Mouse (Mus musculus) adrenal gland, postnatal 14 days (tissue): ENCODE results near the gene Gja1. TPM values are rescaled to one million over a fixed set of nuclear protein-coding genes. Genes with fewer than 3 reads are reported as not detected.
"Not testable (repeated sequence)": the region's sequence is repeated elsewhere in the genome, so short reads cannot be mapped to it uniquely, and the experiment has no call there.

ENCODE experiments used
- DNase-seq: peaks from one replicate; pipeline ENCODE4 v3.0.0; 2021; ENCODE audit warnings: mixed read lengths
- long read RNA-seq, 2 experiments: library from polyadenylated mRNA; stranded (forward); transcript quantifications; one replicate each; pipeline ENCODE4 v2.0.0; 2021
- total RNA-seq: library from RNA; stranded (reverse); gene quantifications from 2 replicates; pipeline ENCODE4 v1.2.3, GENCODE M21; 2021

The Gja1 gene
- total RNA-seq: 168 and 205 TPM in 2 replicates
- long read RNA-seq, experiment 1, transcript Gja1-201 (2 exons, 3,071 nt): major isoform, 409 of 441 reads
- long read RNA-seq, experiment 1, partial matches to known transcripts: 27 of 441 reads
- long read RNA-seq, experiment 1, other reads (novel, unspliced or antisense): 4 of 441 reads
- long read RNA-seq, experiment 2, transcript Gja1-201 (2 exons, 3,071 nt): major isoform, 237 of 252 reads
- long read RNA-seq, experiment 2, partial matches to known transcripts: 14 of 252 reads
- long read RNA-seq, experiment 2, other reads (novel, unspliced or antisense): 1 of 252 reads

- DNase-seq: peak; percentile 79
Observed at GRCm38 (mm10) chr10:56377097-56377965, at the start of gene Gja1. Gja1 (plus strand) TSS chr10:56377330.

- DNase-seq: peak; percentile 90
Observed at GRCm38 (mm10) chr10:56338851-56339489, 38.2 kb upstream of the Gja1 start.

GRCm38 (mm10) chr10:56360472-56360871 is 16.7 kb upstream of the Gja1 start:
- no peak for DNase-seq

- peak; percentile 83 for DNase-seq
Observed at GRCm38 (mm10) chr10:56369073-56369472, 8.1 kb upstream of the Gja1 start.

- DNase-seq: no peak
Observed at GRCm38 (mm10) chr10:56373021-56373720, 4.0 kb upstream of the Gja1 start.

- no peak for DNase-seq
Observed at GRCm38 (mm10) chr10:56374169-56374568, 3.0 kb upstream of the Gja1 start.

- no peak for DNase-seq
Observed at GRCm38 (mm10) chr10:56375906-56376468, 1.1 kb upstream of the Gja1 start.

GRCm38 (mm10) chr10:56377966-56378647 is 977 bp downstream of the Gja1 start:
- DNase-seq: peak; percentile 37

- peak; percentile 67 for DNase-seq
Observed at GRCm38 (mm10) chr10:56378648-56379254, 1.6 kb downstream of the Gja1 start.

GRCm38 (mm10) chr10:56379720-56380119 is 2.6 kb downstream of the Gja1 start:
- DNase-seq: no peak

- DNase-seq: no peak
Observed at GRCm38 (mm10) chr10:56385195-56386109, 8.3 kb downstream of the Gja1 start.

- DNase-seq: no peak
Observed at GRCm38 (mm10) chr10:56393095-56393784, 16.1 kb downstream of the Gja1 start.

GRCm38 (mm10) chr10:56393815-56394417 is 16.8 kb downstream of the Gja1 start:
- DNase-seq: not testable (repeated sequence)

GRCm38 (mm10) chr10:56397875-56398274 is 20.7 kb downstream of the Gja1 start:
- DNase-seq: no peak

GRCm38 (mm10) chr10:56398310-56398709 is 21.2 kb downstream of the Gja1 start:
- no peak for DNase-seq

- DNase-seq: not testable (repeated sequence)
Observed at GRCm38 (mm10) chr10:56401396-56401795, 24.3 kb downstream of the Gja1 start.

- DNase-seq: no peak
Observed at GRCm38 (mm10) chr10:56405934-56406333, 28.8 kb downstream of the Gja1 start.

- no peak for DNase-seq
Observed at GRCm38 (mm10) chr10:56406386-56407130, 29.4 kb downstream of the Gja1 start.
